Mouse (Mus musculus): Measurements from ENCODE around the gene Hoxa6.

GRCm38 (mm10) chr6:52185834-52186233 lies 22.7 kb downstream of the Hoxa6 start:
- TF ChIP-seq CTCF (IDR thresholded peaks at IDR 0.05; ENCODE audit: insufficient read depth, low read length) (no peak), POLR2A (IDR thresholded peaks at IDR 0.05; ENCODE audit: borderline replicate concordance, extremely low read depth, low read depth, low read length) (no peak)

All from lung, adult 2 months (tissue).